In the genomic region with DNA sequence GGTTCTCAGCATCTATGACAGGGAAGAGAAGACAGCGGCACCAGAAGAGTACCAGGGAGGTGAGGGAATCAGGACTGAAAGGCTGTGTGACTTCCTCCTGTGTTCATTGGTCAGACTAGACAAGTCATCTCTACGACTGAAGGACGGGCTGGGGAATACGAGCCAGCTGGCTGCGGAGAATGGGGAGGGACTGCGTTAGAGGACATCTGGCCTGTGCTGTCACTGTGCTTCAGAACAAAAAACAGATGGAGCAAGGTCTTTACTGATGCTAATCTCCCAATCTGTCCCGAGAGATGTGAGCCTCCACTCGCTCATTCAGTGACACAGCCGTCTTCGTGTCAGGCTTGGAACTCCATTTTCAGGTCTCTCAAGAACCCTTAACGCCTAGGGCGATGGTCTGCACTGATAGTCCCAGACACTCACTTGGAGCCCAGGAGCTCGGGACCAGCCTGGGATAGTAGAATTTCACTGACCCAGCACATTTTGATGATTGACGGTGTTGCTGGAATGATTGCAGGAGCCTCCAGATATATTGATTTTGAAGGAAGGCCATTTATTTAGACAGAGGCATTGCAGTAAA, we compare ENCODE assay signal across 8 mouse cellular contexts. TPM values are rescaled to one million over a fixed set of nuclear protein-coding genes. Genes with fewer than 3 reads are reported as not detected.
DNase-seq lines count a peak whose midpoint lies in the region; ATAC-seq and TF ChIP-seq lines count a peak whose summit lies in the region.

No protein-coding gene starts in this region.

- TF ChIP-seq EP300 in lung, postnatal 0 days (IDR thresholded peaks at IDR 0.05), result no peak

- 60% methylated on average over 14 of the region's 14 CpGs for WGBS in forebrain, embryonic 16.5 days
- 57% methylated on average over 14 of the region's 14 CpGs for WGBS in lung, postnatal 0 days

- intact Hi-C loops in heart, postnatal 25 days (cut with DNase I), result no loop called here

- H3K36me3 ChIP-seq in forebrain, embryonic 16.5 days (ENCODE audit: control insufficient read depth, insufficient read depth), result no peaks in the 10 kb centered on the region
- no peaks in the 10 kb centered on the region for H3K36me3 ChIP-seq in lung, postnatal 0 days (ENCODE audit: insufficient read depth, low read length)

- DNase-seq in heart, adult 18-20 months, result peak; percentile 73 to 82
- DNase-seq in heart, postnatal 25 days (ENCODE audit: low spot score), result no peak
- DNase-seq in adrenal gland, adult 8-10 months, result peak; percentile 77
- DNase-seq in lung, postnatal 0 days (ENCODE audit: low spot score), result peak; percentile 88
- DNase-seq in right cerebral cortex, postnatal 25 days, result no peak
- DNase-seq in thymus, adult 18-20 months, result no peak
- DNase-seq in cerebellum, adult 11-12 months, result no peak

- H3K9ac ChIP-seq in forebrain, embryonic 16.5 days (replicated peaks; ENCODE audit: low read depth, low read length), result no peak overlapping the region
- H3K9ac ChIP-seq in lung, postnatal 0 days (replicated peaks; ENCODE audit: low read depth), result no peak overlapping the region

- H3K4me3 ChIP-seq in forebrain, embryonic 16.5 days (replicated peaks; ENCODE audit: low read length), result no peak overlapping the region
- no peak overlapping the region for H3K4me3 ChIP-seq in lung, postnatal 0 days (ENCODE audit: low read depth, low read length)

- no peak for TF ChIP-seq CTCF in lung, postnatal 0 days (IDR thresholded peaks at IDR 0.05)

- H3K27ac ChIP-seq in forebrain, embryonic 16.5 days (ENCODE audit: low read length), result peak overlapping the region; percentile 24; the same call in 1 of the 2 replicates
- no peak overlapping the region for H3K27ac ChIP-seq in lung, postnatal 0 days (ENCODE audit: low read length)

- H3K4me1 ChIP-seq in forebrain, embryonic 16.5 days (replicated peaks; ENCODE audit: control insufficient read depth, insufficient read depth, low read length), result no peaks in the 10 kb centered on the region; the same call in 1 of the 2 replicates
- peaks cover 20% of the 10 kb centered on the region for H3K4me1 ChIP-seq in lung, postnatal 0 days (ENCODE audit: insufficient read depth, low read depth, low read length)

- no peaks in the 10 kb centered on the region for H3K9me3 ChIP-seq in forebrain, embryonic 16.5 days (ENCODE audit: control insufficient read depth, low read length)
- no peaks in the 10 kb centered on the region for H3K9me3 ChIP-seq in lung, postnatal 0 days (ENCODE audit: low read length)

- no peaks in the 10 kb centered on the region for H3K27me3 ChIP-seq in forebrain, embryonic 16.5 days (replicated peaks; ENCODE audit: control insufficient read depth, insufficient read depth, low read length)
- H3K27me3 ChIP-seq in lung, postnatal 0 days (replicated peaks; ENCODE audit: insufficient read depth, low read length), result no peaks in the 10 kb centered on the region

- ATAC-seq in forebrain, embryonic 16.5 days, result peak; percentile 80
- ATAC-seq in lung, postnatal 0 days, result peak; percentile 40

- no peak overlapping the region for H3K4me2 ChIP-seq in forebrain, embryonic 16.5 days (ENCODE audit: low read length)
- H3K4me2 ChIP-seq in lung, postnatal 0 days (replicated peaks; ENCODE audit: low read depth, low read length), result no peak overlapping the region

RNA-seq across cellular contexts. Expression of a gene that starts 10.6 kb away (rescaled TPM):
- total RNA-seq in heart, adult 18-20 months (2021), result 100 to 1,000 TPM; 104 to 113 TPM
- 100 to 1,000 TPM; 155 to 170 TPM for total RNA-seq in heart, postnatal 25 days (2021)
- 10 to 100 TPM; 52.8 to 69.3 (median 61.5) TPM for total RNA-seq in adrenal gland, adult 8-10 months (2022)
- polyA plus RNA-seq in forebrain, embryonic 16.5 days (2015; fragmentation: Nextera tagmentation; extraction: Ambion mirVana), result 18.6 and 19.7 TPM in 2 replicates
- polyA plus RNA-seq in lung, postnatal 0 days (2015; fragmentation: Nextera tagmentation; extraction: Ambion mirVana), result 33.5 and 36.2 TPM in 2 replicates

Comparison
In these comparisons a context has a peak if more than half of its experiments do, and no peak if none do; other contexts are left out.
1. DNase-seq: peak in heart, adult 18-20 months (2 of 2), adrenal gland, adult 8-10 months (single experiment) and lung, postnatal 0 days (single experiment); none in heart, postnatal 25 days (single experiment), right cerebral cortex, postnatal 25 days (single experiment), thymus, adult 18-20 months (0 of 2) and cerebellum, adult 11-12 months (single experiment).